ENCODE assay signal across 11 mouse cellular contexts in genomic region chr8:12988722-12989430, GRCm38 (mm10). TPM values are rescaled to one million over a fixed set of nuclear protein-coding genes. Genes with fewer than 3 reads are reported as not detected.
DNase-seq lines count a peak whose midpoint lies in the region; ATAC-seq and TF ChIP-seq lines count a peak whose summit lies in the region.
"Had no signal": no experiment of that assay in that cellular context is flagged by ENCODE, and none has a peak within 500 bp of the region (broad histone marks: within the 10 kb centered on the region; RNA-seq: fewer than 3 reads in every experiment).

No protein-coding gene starts in this region.

- H3K4me1 ChIP-seq in intestine, postnatal 0 days (replicated peaks; ENCODE audit: control insufficient read depth, insufficient read depth, low read length): no peaks in the 10 kb centered on the region
- H3K4me1 ChIP-seq in intestine, embryonic 15.5 days (replicated peaks): no peaks in the 10 kb centered on the region
- H3K4me1 ChIP-seq in stomach, postnatal 0 days (replicated peaks; ENCODE audit: control insufficient read depth, insufficient read depth): no peaks in the 10 kb centered on the region

- DNase-seq in thymus, postnatal 14 days: peak; percentile 14
- no peak for DNase-seq in thymus, postnatal 0 days (ENCODE audit: low spot score)
- peak; percentile 62 to 64 for DNase-seq in cerebellum, adult 18-20 months
- DNase-seq in stomach, postnatal 0 days (ENCODE audit: low spot score): no peak
- DNase-seq in adrenal gland, adult 8-10 months: no peak
- no peak for DNase-seq in B cell, adult 2 months
- DNase-seq: gastrocnemius, postnatal 36 days had no signal

- no peaks in the 10 kb centered on the region for H3K9me3 ChIP-seq in intestine, postnatal 0 days (ENCODE audit: control insufficient read depth)
- H3K9me3 ChIP-seq in intestine, embryonic 15.5 days: no peaks in the 10 kb centered on the region
- H3K9me3 ChIP-seq in stomach, postnatal 0 days (ENCODE audit: control insufficient read depth, low read length): no peaks in the 10 kb centered on the region

- no peaks in the 10 kb centered on the region; the same call in 1 of the 2 replicates for H3K36me3 ChIP-seq in intestine, postnatal 0 days (ENCODE audit: control insufficient read depth, insufficient read depth)
- no peaks in the 10 kb centered on the region for H3K36me3 ChIP-seq in intestine, embryonic 15.5 days
- no peaks in the 10 kb centered on the region for H3K36me3 ChIP-seq in stomach, postnatal 0 days (ENCODE audit: control insufficient read depth, insufficient read depth, low read length)

- WGBS in intestine, postnatal 0 days: 80% methylated on average over 13 of the region's 13 CpGs
- WGBS in intestine, embryonic 15.5 days: 77% methylated on average over 13 of the region's 13 CpGs
- WGBS in stomach, postnatal 0 days: 70% methylated on average over 13 of the region's 13 CpGs

- TF ChIP-seq CTCF in intestine, postnatal 0 days (IDR thresholded peaks at IDR 0.05; ENCODE audit: low read depth): peak; percentile 67
- TF ChIP-seq CTCF in stomach, postnatal 0 days (IDR thresholded peaks at IDR 0.05; ENCODE audit: low read depth): peak; percentile 57

- H3K27me3 ChIP-seq in intestine, postnatal 0 days (replicated peaks; ENCODE audit: control insufficient read depth, insufficient read depth, low read length): no peaks in the 10 kb centered on the region
- no peaks in the 10 kb centered on the region for H3K27me3 ChIP-seq in intestine, embryonic 15.5 days (replicated peaks)
- no peaks in the 10 kb centered on the region for H3K27me3 ChIP-seq in stomach, postnatal 0 days (ENCODE audit: control insufficient read depth, insufficient read depth, low read length)

- no peak overlapping the region for H3K4me3 ChIP-seq in intestine, postnatal 0 days (ENCODE audit: low read depth, low read length)
- no peak overlapping the region for H3K4me3 ChIP-seq in intestine, embryonic 15.5 days (replicated peaks)
- H3K4me3 ChIP-seq in stomach, postnatal 0 days (ENCODE audit: low read depth, low read length): no peak overlapping the region

- TF ChIP-seq EP300 in stomach, postnatal 0 days (optimal IDR thresholded peaks at IDR 0.05): no peak

- no peak overlapping the region for H3K4me2 ChIP-seq in intestine, postnatal 0 days (replicated peaks; ENCODE audit: low read depth)
- no peak overlapping the region for H3K4me2 ChIP-seq in intestine, embryonic 15.5 days (replicated peaks)
- H3K4me2 ChIP-seq in stomach, postnatal 0 days (replicated peaks; ENCODE audit: low read depth): no peak overlapping the region

- no peak overlapping the region for H3K27ac ChIP-seq in intestine, postnatal 0 days (ENCODE audit: low read depth, low read length)
- H3K27ac ChIP-seq in intestine, embryonic 15.5 days: no peak overlapping the region
- H3K27ac ChIP-seq in stomach, postnatal 0 days (replicated peaks): no peak overlapping the region

- H3K9ac ChIP-seq in intestine, postnatal 0 days (ENCODE audit: low read depth, low read length): no peak overlapping the region
- H3K9ac ChIP-seq in intestine, embryonic 15.5 days: no peak overlapping the region
- H3K9ac ChIP-seq in stomach, postnatal 0 days (ENCODE audit: low read length): no peak overlapping the region

- no peak for ATAC-seq in intestine, postnatal 0 days
- ATAC-seq in intestine, embryonic 15.5 days: no peak
- no peak for ATAC-seq in stomach, postnatal 0 days (ENCODE audit: low FRiP score, low TSS enrichment)

RNA-seq across cellular contexts. Expression of gene F7, which starts 37.0 kb away (rescaled TPM):
- 0.08 TPM in 2 replicates for polyA plus RNA-seq in intestine, postnatal 0 days (2015; fragmentation: Nextera tagmentation; extraction: Ambion mirVana)
- 0.15 and 0.23 TPM in 2 replicates for polyA plus RNA-seq in intestine, embryonic 15.5 days (2015; fragmentation: Nextera tagmentation; extraction: Ambion mirVana)
- polyA plus RNA-seq in thymus, postnatal 0 days (2015; fragmentation: Nextera tagmentation; extraction: Ambion mirVana): 0.22 TPM in 1 of 2 replicates, not detected in the other
- 0.12 TPM in 1 of 2 replicates, not detected in the other for polyA plus RNA-seq in stomach, postnatal 0 days (2015; fragmentation: Nextera tagmentation; extraction: Ambion mirVana)
- 1 to 10 TPM in 1 of 4 experiments, under 1 TPM in 3; 0.38 to 1.1 (median 0.68) TPM for total RNA-seq in adrenal gland, adult 8-10 months (2022)
- total RNA-seq: gastrocnemius, postnatal 36 days had no signal
- polyA plus RNA-seq: limb, embryonic 11.5 days; neural tube, embryonic 14.5 days had no signal

RNA-seq across cellular contexts. Expression of gene F10, which starts 48.2 kb away (rescaled TPM):
- polyA plus RNA-seq in intestine, postnatal 0 days (2015; fragmentation: Nextera tagmentation; extraction: Ambion mirVana): 111 and 116 TPM in 2 replicates
- polyA plus RNA-seq in intestine, embryonic 15.5 days (2015; fragmentation: Nextera tagmentation; extraction: Ambion mirVana): 11.4 and 15.9 TPM in 2 replicates
- 0.58 and 0.69 TPM in 2 replicates for polyA plus RNA-seq in thymus, postnatal 0 days (2015; fragmentation: Nextera tagmentation; extraction: Ambion mirVana)
- polyA plus RNA-seq in stomach, postnatal 0 days (2015; fragmentation: Nextera tagmentation; extraction: Ambion mirVana): 1.1 and 1.9 TPM in 2 replicates
- 1 to 10 TPM in 2 of 4 experiments, under 1 TPM in 2; 0.52 to 1.9 (median 1.1) TPM for total RNA-seq in adrenal gland, adult 8-10 months (2022)
- total RNA-seq: gastrocnemius, postnatal 36 days had no signal
- polyA plus RNA-seq: neural tube, embryonic 14.5 days had no signal

Comparison
In these comparisons a context has a peak if more than half of its experiments do, and no peak if none do; other contexts are left out.
1. DNase-seq: peak in thymus, postnatal 14 days (single experiment) and cerebellum, adult 18-20 months (2 of 2); none in thymus, postnatal 0 days (single experiment), stomach, postnatal 0 days (single experiment), adrenal gland, adult 8-10 months (single experiment) and B cell, adult 2 months (0 of 2).